Mouse (Mus musculus) thymus, adult 2 months (tissue): Measurements from ENCODE around the gene Oxld1. TPM values are rescaled to one million over a fixed set of nuclear protein-coding genes. Genes with fewer than 3 reads are reported as not detected.

Experiments
- DNase-seq: peaks from one replicate; pipeline ENCODE4 v3.0.0; 2021
- H3K27ac ChIP-seq: fragments of 200-500 bp; 2 replicates; pipeline ENCODE4 v1.5.1; 2012; ENCODE audit warnings: low read length, control low read depth; ENCODE audit not compliant: control insufficient read depth, insufficient read depth
- H3K27me3 ChIP-seq: fragments of 200-500 bp; 2 replicates; pipeline ENCODE4 v1.6.1; 2012; ENCODE audit warnings: mild to moderate bottlenecking, low read length, moderate library complexity, mixed read lengths; ENCODE audit not compliant: control insufficient read depth, insufficient read depth
- H3K36me3 ChIP-seq: fragments of 200-500 bp; 2 replicates; pipeline ENCODE4 v1.6.1; 2012; ENCODE audit warnings: mild to moderate bottlenecking, low read length, moderate library complexity; ENCODE audit not compliant: control insufficient read depth, insufficient read depth
- H3K4me1 ChIP-seq: fragments of 200-500 bp; replicated peaks from 2 replicates; pipeline ENCODE4 v1.6.1; 2012; ENCODE audit warnings: low read length; ENCODE audit not compliant: control insufficient read depth, insufficient read depth
- H3K4me3 ChIP-seq: fragments of 200-500 bp; 2 replicates; pipeline ENCODE4 v1.5.1; 2012; ENCODE audit warnings: mild to moderate bottlenecking, low read length, control low read depth, moderate library complexity; ENCODE audit not compliant: control insufficient read depth, insufficient read depth
- CTCF ChIP-seq: fragments of 200-500 bp; IDR thresholded peaks from 2 replicates; pipeline ENCODE4 v1.5.1; 2012; ENCODE audit warnings: mild to moderate bottlenecking, control low read depth, low read length, moderate library complexity, borderline replicate concordance; ENCODE audit not compliant: control insufficient read depth, poor library complexity, insufficient read depth; ENCODE audit errors: extremely low read depth
- POLR2A ChIP-seq: fragments of 200-500 bp; IDR thresholded peaks from 2 replicates; pipeline ENCODE4 v1.6.1; 2012; ENCODE audit warnings: mild to moderate bottlenecking, low read length, control low read depth, moderate library complexity; ENCODE audit not compliant: control insufficient read depth, poor library complexity, insufficient read depth; ENCODE audit errors: extremely low read depth
- WGBS: fragments of 180-500 bp; shearing (Covaris S2); methylation state at CpG from one replicate; pipeline ENCODE4 v1.1.7; 2018; 5-methylcytosine and 5-hydroxymethylcytosine counted together
- polyA plus RNA-seq: library from polyadenylated mRNA; depleted of rRNA; stranded (reverse); fragments of >200 nt; gene quantifications from 2 replicates; pipeline ENCODE4 v1.2.3, GENCODE M21; 2012

Oxld1 gene
- polyA plus RNA-seq, 1 experiment = 17.3 TPM

DNA sequence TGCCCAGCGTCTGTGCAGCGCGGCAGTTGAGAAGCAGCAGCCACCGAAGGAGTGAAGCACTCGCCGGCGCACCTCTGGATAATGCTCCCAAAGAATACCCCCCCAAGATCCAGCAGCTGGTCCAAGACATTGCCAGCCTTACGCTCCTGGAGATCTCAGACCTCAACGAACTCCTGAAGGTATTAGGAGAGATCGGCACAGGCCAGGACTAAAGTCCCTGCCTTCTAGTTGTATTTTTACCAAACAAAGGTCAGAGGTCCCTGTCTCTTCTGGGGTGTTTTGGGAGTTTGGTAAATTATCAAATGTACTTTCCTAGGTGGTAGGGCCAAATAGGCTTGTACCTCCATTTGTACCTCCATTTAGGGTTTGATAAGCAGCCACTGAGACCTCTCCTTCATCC is 27.4 kb upstream of the Oxld1 start:
- no peak for TF ChIP-seq CTCF
- TF ChIP-seq POLR2A = no peak
- H3K27ac ChIP-seq = no peak overlapping the region
- 12% methylated on average over 10 of the region's 10 CpGs for WGBS
- peaks cover 10% of the 10 kb centered on the region; the same call in 1 of the 2 replicates for H3K36me3 ChIP-seq
- H3K4me1 ChIP-seq = peaks cover 14% of the 10 kb centered on the region
- no peak for DNase-seq
- no peaks in the 10 kb centered on the region for H3K27me3 ChIP-seq
- peak overlapping the region; percentile 82 for H3K4me3 ChIP-seq

DNA sequence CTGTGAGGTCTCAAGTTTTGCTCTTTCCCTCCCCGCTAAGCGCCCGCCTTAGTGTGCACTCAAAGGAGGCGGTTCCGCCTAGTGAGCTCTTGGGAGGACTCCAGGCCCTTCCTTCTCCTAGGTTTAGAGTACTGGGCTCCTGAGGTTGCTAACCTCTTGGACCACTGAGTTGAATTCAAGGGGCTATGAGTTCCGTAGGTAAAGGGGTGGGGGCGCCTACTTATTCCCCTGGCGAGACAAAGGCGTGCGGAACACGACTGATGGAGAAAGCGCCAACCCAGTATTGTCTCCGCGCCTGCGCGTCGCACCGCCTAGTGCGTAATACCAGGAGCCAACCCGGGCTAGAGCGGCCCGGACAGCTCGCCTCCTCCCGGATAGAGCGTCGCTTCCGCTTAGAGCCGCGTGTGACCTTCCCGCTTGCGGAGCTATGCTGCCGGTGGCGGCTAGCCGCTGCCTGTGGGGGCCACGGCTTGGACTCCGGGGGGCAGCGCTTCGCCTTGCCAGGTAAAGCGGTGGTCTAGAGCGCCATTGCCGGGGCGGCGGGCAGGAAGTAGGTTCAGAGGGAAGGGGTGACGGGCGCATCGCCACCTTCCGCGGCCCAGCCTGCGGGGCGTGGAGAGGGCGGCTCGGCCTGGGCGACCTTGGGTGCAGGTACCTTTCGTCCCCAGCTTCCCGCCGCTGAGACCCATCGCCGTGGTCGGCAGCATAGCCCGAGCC is 26.6 kb upstream of the Oxld1 start, which contains the start of gene Mrpl12:
Mrpl12 (plus strand) TSS at position 349 of the 717 bp plus-strand sequence.
- TF ChIP-seq CTCF (no peak), POLR2A (peak; percentile 56)
- peak; percentile 87 for DNase-seq
- WGBS = under 1% methylated on average over 60 of the region's 60 CpGs
- H3K36me3 ChIP-seq = peaks cover 16% of the 10 kb centered on the region; the same call in 1 of the 2 replicates
- no peaks in the 10 kb centered on the region for H3K27me3 ChIP-seq
- peaks cover 14% of the 10 kb centered on the region for H3K4me1 ChIP-seq
- H3K27ac ChIP-seq = peak within 1 kb of the TSS; percentile 15; the same call in 1 of the 2 replicates
- peak within 1 kb of the TSS; percentile 82 for H3K4me3 ChIP-seq

DNA sequence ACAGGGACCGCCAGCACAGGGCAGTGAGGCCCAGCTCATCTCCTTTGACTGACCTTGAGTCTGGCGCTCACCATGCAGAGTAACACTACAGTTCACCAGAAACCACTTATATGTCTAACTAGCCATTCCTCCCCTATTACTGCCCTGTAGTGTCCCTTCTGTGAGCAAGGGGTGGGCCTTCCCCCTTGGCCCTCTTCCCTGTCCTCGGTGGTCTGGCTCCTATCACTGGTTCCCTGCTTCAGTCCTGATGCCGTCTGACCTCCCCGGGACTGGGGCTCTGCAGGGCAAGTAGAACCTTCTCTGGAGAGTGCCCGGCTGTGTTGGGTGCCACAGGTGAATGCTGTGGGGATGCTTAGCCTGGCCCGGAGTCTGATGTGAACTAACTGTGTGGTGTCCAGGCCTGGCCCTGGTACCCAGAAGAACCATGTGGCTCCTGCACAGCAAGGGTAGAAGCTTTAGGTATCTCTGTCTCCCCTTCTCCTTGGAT is 25.6 kb upstream of the Oxld1 start:
- no peaks in the 10 kb centered on the region for H3K27me3 ChIP-seq
- H3K36me3 ChIP-seq = peaks cover 26% of the 10 kb centered on the region
- DNase-seq = no peak
- TF ChIP-seq POLR2A (no peak), CTCF (no peak)
- no peak overlapping the region for H3K4me3 ChIP-seq
- peaks cover 14% of the 10 kb centered on the region for H3K4me1 ChIP-seq
- WGBS = 93% methylated on average over 7 of the region's 7 CpGs
- no peak overlapping the region; the same call in 1 of the 2 replicates for H3K27ac ChIP-seq

DNA sequence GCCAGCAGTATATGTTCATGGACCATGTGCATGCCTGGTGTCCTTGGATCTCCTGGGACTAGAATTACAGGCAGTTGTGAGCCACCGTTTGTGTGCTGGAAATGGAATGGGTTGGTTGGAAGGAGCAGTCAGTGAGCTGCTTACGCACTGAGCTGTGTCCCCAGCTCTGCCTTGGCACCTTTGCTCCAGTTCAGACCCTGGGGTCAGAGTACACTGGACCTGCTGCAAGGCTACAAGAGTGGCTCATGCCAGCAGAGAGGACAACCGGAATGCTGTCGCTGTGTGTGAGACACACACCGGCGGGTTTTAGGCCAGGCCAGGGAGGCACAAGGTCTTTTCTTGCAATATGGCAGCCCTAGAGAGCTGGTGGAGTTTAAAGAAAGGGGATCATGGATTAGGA is 14.2 kb upstream of the Oxld1 start:
- H3K36me3 ChIP-seq = peaks cover 36% of the 10 kb centered on the region
- 97% methylated on average over 6 of the region's 6 CpGs for WGBS
- no peak for DNase-seq

DNA sequence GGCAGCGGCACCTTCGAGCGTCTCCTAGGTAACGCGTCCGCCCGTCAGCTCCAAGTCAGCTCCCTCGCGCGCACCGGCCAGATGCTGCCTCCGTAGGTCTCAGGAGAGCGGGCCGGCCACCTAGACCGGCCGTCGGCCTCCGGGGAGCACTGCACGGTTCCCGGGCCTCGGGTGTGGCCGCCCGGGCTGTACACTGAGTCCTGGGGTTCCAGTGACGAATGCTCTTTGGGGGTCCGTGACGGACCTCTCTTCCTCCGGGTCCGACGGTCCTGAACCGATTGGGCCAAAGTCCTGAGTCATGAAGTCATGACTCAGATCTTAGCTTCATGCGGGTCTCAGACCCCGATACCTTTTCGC is 9.8 kb upstream of the Oxld1 start:
- peak overlapping the region; percentile 70 for H3K4me3 ChIP-seq
- H3K27ac ChIP-seq = no peak overlapping the region
- no peaks in the 10 kb centered on the region for H3K27me3 ChIP-seq
- TF ChIP-seq CTCF = no peak
- no peak for TF ChIP-seq POLR2A
- peaks cover 9% of the 10 kb centered on the region for H3K4me1 ChIP-seq
- WGBS = under 1% methylated on average over 33 of the region's 33 CpGs
- DNase-seq = no peak
- peaks cover 14% of the 10 kb centered on the region for H3K36me3 ChIP-seq

More for the DNA sequence above, 14.2 kb upstream of the Oxld1 start:
- Histone ChIP-seq H3K4me1 (peaks cover 2% of the 10 kb centered on the region; the same call in 1 of the 2 replicates), H3K27me3 (no peaks in the 10 kb centered on the region), H3K4me3 (no peak overlapping the region), H3K27ac (no peak overlapping the region)
- TF ChIP-seq CTCF (no peak), POLR2A (no peak)

DNA sequence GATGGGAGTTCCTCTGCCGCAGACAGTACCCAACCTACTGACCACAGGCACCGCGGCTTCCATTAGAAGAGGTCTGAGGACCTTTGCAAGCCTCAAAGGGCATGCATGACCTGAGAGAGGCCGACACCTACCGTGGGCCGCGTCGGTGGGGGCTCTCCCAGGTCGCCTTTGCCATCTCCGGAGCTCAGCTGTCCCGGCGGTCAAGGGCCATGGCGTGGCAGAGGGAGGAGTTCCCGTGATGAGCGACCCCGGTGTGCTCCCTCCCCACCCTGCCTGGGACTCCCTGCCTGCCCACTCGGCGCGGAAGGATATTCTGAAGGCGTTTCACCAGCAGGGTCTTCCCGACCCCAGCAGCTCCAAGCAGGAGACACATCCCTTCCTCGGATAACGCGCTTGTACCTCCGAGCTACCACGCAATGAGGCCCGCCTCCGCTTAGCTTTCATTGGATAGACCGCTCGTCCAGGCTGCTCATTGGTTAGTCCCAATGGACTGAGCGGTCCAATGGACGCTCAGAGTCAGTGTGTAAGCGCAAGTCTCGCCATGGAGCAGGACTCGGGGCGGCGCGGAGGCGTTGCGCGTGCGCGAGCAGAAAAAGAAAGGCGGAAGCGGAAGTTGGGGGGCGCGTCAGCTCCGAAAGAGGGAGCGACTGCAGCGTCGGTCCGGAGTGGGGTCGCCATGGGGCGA is 9.3 kb upstream of the Oxld1 start, which contains the start of gene Arl16:
Arl16 (minus strand) TSS at position 557 of the 685 bp plus-strand sequence.
- TF ChIP-seq CTCF (peak; percentile 48; the same call in 1 of the 2 replicates), POLR2A (peak; percentile 92)
- no peaks in the 10 kb centered on the region for H3K27me3 ChIP-seq
- H3K4me1 ChIP-seq = peaks cover 9% of the 10 kb centered on the region
- no peak within 1 kb of the TSS for H3K27ac ChIP-seq
- WGBS = 0% methylated on average over 54 of the region's 54 CpGs
- H3K36me3 ChIP-seq = peaks cover 9% of the 10 kb centered on the region
- DNase-seq = peak; percentile 96
- H3K4me3 ChIP-seq = peak within 1 kb of the TSS; percentile 75
